Mouse (Mus musculus) intestine, postnatal 0 days (tissue): ENCODE results near the gene Kazn. TPM values are rescaled to one million over a fixed set of nuclear protein-coding genes. Genes with fewer than 3 reads are reported as not detected.

ENCODE experiments used
- ATAC-seq: fragments of 200-750 bp; cut with Nextera tagmentation; 2 replicates; pipeline ENCODE4 v1.8.0; 2017; ENCODE audit warnings: mild to moderate bottlenecking, moderate TSS enrichment, moderate library complexity
- H3K27ac ChIP-seq: fragments of 300-500 bp; sonication (generic); 2 replicates; pipeline ENCODE4 v1.5.1; 2014; ENCODE audit warnings: mild to moderate bottlenecking, low read depth, low read length, moderate library complexity
- H3K27me3 ChIP-seq: fragments of 300-500 bp; sonication (generic); replicated peaks from 2 replicates; pipeline ENCODE4 v1.6.1; 2014; ENCODE audit warnings: low read length, mixed read lengths; ENCODE audit not compliant: control insufficient read depth, insufficient read depth
- H3K36me3 ChIP-seq: fragments of 300-500 bp; sonication (generic); 2 replicates; pipeline ENCODE4 v1.6.1; 2014; ENCODE audit warnings: mild to moderate bottlenecking, moderate library complexity; ENCODE audit not compliant: control insufficient read depth, insufficient read depth
- H3K4me1 ChIP-seq: fragments of 300-500 bp; sonication (generic); replicated peaks from 2 replicates; pipeline ENCODE4 v1.6.1; 2014; ENCODE audit warnings: antibody characterized with exemption, low read length, mixed read lengths; ENCODE audit not compliant: control insufficient read depth, insufficient read depth
- H3K4me2 ChIP-seq: fragments of 300-500 bp; sonication (generic); replicated peaks from 2 replicates; pipeline ENCODE4 v1.6.1; 2014; ENCODE audit warnings: low read depth, mild to moderate bottlenecking, moderate library complexity
- H3K4me3 ChIP-seq: fragments of 300-500 bp; sonication (generic); 2 replicates; pipeline ENCODE4 v1.5.1; 2014; ENCODE audit warnings: low read depth, low read length
- H3K9ac ChIP-seq: fragments of 300-500 bp; sonication (generic); 2 replicates; pipeline ENCODE4 v1.6.1; 2014; ENCODE audit warnings: mild to moderate bottlenecking, low read depth, low read length
- H3K9me3 ChIP-seq: fragments of 300-500 bp; sonication (generic); 2 replicates; pipeline ENCODE4 v1.6.1; 2016; ENCODE audit warnings: mixed run types; ENCODE audit not compliant: control insufficient read depth
- CTCF ChIP-seq: sonication (generic); IDR thresholded peaks from 2 replicates; pipeline ENCODE4 v1.5.1; 2016; ENCODE audit warnings: low read depth, mild to moderate bottlenecking, control low read depth, antibody characterized with exemption, moderate library complexity
- WGBS: fragments of 180-500 bp; shearing (Covaris S2); extraction: QIAGEN DNeasy Blood & Tissue Kit; methylation state at CpG from one replicate; pipeline ENCODE4 v1.1.7; 2014; 5-methylcytosine and 5-hydroxymethylcytosine counted together
- polyA plus RNA-seq: library from polyadenylated mRNA; unstranded; fragments of >200 nt; fragmentation: Nextera tagmentation; extraction: Ambion mirVana; gene quantifications from 2 replicates; pipeline ENCODE4 v1.2.1, GENCODE M21; 2015

Kazn gene
- polyA plus RNA-seq, 1 experiment from 2014 or later, result 17.5 TPM

GRCm38 (mm10) chr4:142169636-142170035 lies 69.6 kb downstream of the Kazn start:
- Histone ChIP-seq H3K9me3 (no peaks in the 10 kb centered on the region), H3K27ac (0 out of 2 replicates have a peak overlapping the region, but pooled peaks have one; percentile 8), H3K9ac (no peak overlapping the region), H3K36me3 (no peaks in the 10 kb centered on the region), H3K4me3 (no peak overlapping the region), H3K27me3 (no peaks in the 10 kb centered on the region), H3K4me2 (no peak overlapping the region), H3K4me1 (peaks cover 27% of the 10 kb centered on the region)
- WGBS, result 66% methylated on average over 4 of the region's 4 CpGs
- ATAC-seq, result no peak
- TF ChIP-seq CTCF, result no peak

GRCm38 (mm10) chr4:142168352-142168751 lies 70.8 kb downstream of the Kazn start:
- ATAC-seq, result no peak
- Histone ChIP-seq H3K36me3 (no peaks in the 10 kb centered on the region), H3K9ac (no peak overlapping the region), H3K9me3 (no peaks in the 10 kb centered on the region), H3K27ac (no peak overlapping the region), H3K4me1 (peaks cover 17% of the 10 kb centered on the region), H3K27me3 (no peaks in the 10 kb centered on the region), H3K4me3 (no peak overlapping the region), H3K4me2 (no peak overlapping the region)
- TF ChIP-seq CTCF, result no peak
- 83% methylated on average over 7 of the region's 7 CpGs for WGBS

GRCm38 (mm10) chr4:142165835-142166701 lies 73.1 kb downstream of the Kazn start:
- H3K4me1 ChIP-seq, result 0 out of 2 replicates have a peak, but pooled peaks cover 8% of the 10 kb centered on the region
- H3K36me3 ChIP-seq, result 0 out of 2 replicates have a peak, but pooled peaks cover 5% of the 10 kb centered on the region
- whole genome bisulfite sequencing, result 34% methylated on average over 18 of the region's 18 CpGs
- 0 out of 2 replicates have a peak overlapping the region, but pooled peaks have one; percentile 28 for H3K27ac ChIP-seq
- ATAC-seq, result no peak
- no peak for TF ChIP-seq CTCF
- H3K27me3 ChIP-seq, result no peaks in the 10 kb centered on the region
- no peak overlapping the region for H3K4me2 ChIP-seq
- H3K9me3 ChIP-seq, result no peaks in the 10 kb centered on the region
- no peak overlapping the region for H3K4me3 ChIP-seq
- H3K9ac ChIP-seq, result no peak overlapping the region

- H3K27ac ChIP-seq, result no peak overlapping the region
- no peaks in the 10 kb centered on the region for H3K27me3 ChIP-seq
- H3K4me3 ChIP-seq, result no peak overlapping the region
- TF ChIP-seq CTCF, result no peak
- ATAC-seq, result no peak
- 59% methylated on average over 5 of the region's 5 CpGs for WGBS
- no peaks in the 10 kb centered on the region for H3K9me3 ChIP-seq
- H3K36me3 ChIP-seq, result 0 out of 2 replicates have a peak, but pooled peaks cover 5% of the 10 kb centered on the region
- no peak overlapping the region for H3K9ac ChIP-seq
- 0 out of 2 replicates have a peak, but pooled peaks cover 5% of the 10 kb centered on the region for H3K4me1 ChIP-seq
- no peak overlapping the region for H3K4me2 ChIP-seq
Observed at GRCm38 (mm10) chr4:142165363-142165762, 73.8 kb downstream of the Kazn start.

GRCm38 (mm10) chr4:142164386-142164785 lies 74.8 kb downstream of the Kazn start:
- Histone ChIP-seq H3K9me3 (no peaks in the 10 kb centered on the region), H3K4me3 (no peak overlapping the region), H3K9ac (no peak overlapping the region), H3K4me1 (0 out of 2 replicates have a peak, but pooled peaks cover 4% of the 10 kb centered on the region), H3K27me3 (no peaks in the 10 kb centered on the region), H3K27ac (no peak overlapping the region), H3K4me2 (no peak overlapping the region), H3K36me3 (0 out of 2 replicates have a peak, but pooled peaks cover 5% of the 10 kb centered on the region)
- WGBS, result 46% methylated on average over 4 of the region's 4 CpGs
- no peak for TF ChIP-seq CTCF
- ATAC-seq, result no peak

- no peak overlapping the region for H3K4me2 ChIP-seq
- no peak for ATAC-seq
- no peak overlapping the region for H3K27ac ChIP-seq
- H3K9me3 ChIP-seq, result no peaks in the 10 kb centered on the region
- H3K27me3 ChIP-seq, result no peaks in the 10 kb centered on the region
- H3K4me3 ChIP-seq, result no peak overlapping the region
- H3K9ac ChIP-seq, result no peak overlapping the region
- WGBS, result 33% methylated on average over 3 of the region's 3 CpGs
- 0 out of 2 replicates have a peak, but pooled peaks cover 4% of the 10 kb centered on the region for H3K4me1 ChIP-seq
- 0 out of 2 replicates have a peak, but pooled peaks cover 5% of the 10 kb centered on the region for H3K36me3 ChIP-seq
- TF ChIP-seq CTCF, result no peak
Observed at GRCm38 (mm10) chr4:142163862-142164261, 75.3 kb downstream of the Kazn start.
